Mouse (Mus musculus): ENCODE results near the gene Zfp385a. TPM values are rescaled to one million over a fixed set of nuclear protein-coding genes. Genes with fewer than 3 reads are reported as not detected.

Zfp385a gene
- polyA plus RNA-seq, 1 experiment = 84.7 TPM

DNA sequence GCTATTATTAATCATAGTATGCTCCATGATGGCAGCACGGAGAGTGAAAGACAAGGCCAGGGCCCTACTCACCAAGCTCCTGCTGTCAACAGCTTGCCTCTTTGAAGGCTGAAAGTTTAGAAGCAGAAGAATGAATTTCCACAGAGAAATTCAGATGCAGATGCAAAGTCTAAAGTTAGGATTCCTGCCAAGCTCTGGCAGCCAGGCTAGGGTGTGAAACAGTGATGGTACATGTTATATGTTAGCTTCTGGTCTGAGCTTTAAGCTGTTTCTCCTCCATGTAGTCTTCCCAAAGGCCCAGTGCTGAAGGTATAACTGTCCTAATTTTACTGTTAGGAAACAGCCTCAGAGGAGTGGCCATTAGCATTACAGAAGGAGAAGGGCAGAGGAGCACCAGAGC is 29.2 kb upstream of the Zfp385a start:
- Histone ChIP-seq H3K27ac (ENCODE audit: control insufficient read depth, insufficient read depth, low read depth, low read length) (no peak overlapping the region), H3K27me3 (ENCODE audit: control insufficient read depth, insufficient read depth, low read length) (no peaks in the 10 kb centered on the region), H3K4me3 (ENCODE audit: control insufficient read depth, low read depth, low read length) (no peak overlapping the region), H3K36me3 (ENCODE audit: control insufficient read depth, insufficient read depth, low read length) (no peaks in the 10 kb centered on the region), H3K4me1 (ENCODE audit: control insufficient read depth, insufficient read depth, low read length) (peaks cover 2% of the 10 kb centered on the region)
- TF ChIP-seq POLR2A (IDR thresholded peaks at IDR 0.05; ENCODE audit: control insufficient read depth, low read depth, low read length) = no peak
- no peak for TF ChIP-seq CTCF (IDR thresholded peaks at IDR 0.05; ENCODE audit: control insufficient read depth, insufficient read depth, insufficient replicate concordance, low read depth, low read length)

- no peaks in the 10 kb centered on the region for H3K27me3 ChIP-seq (ENCODE audit: control insufficient read depth, insufficient read depth, low read length)
- H3K4me3 ChIP-seq (ENCODE audit: control insufficient read depth, low read depth, low read length) = no peak overlapping the region
- peaks cover 2% of the 10 kb centered on the region for H3K4me1 ChIP-seq (ENCODE audit: control insufficient read depth, insufficient read depth, low read length)
- H3K27ac ChIP-seq (ENCODE audit: control insufficient read depth, insufficient read depth, low read depth, low read length) = no peak overlapping the region
- TF ChIP-seq POLR2A (IDR thresholded peaks at IDR 0.05; ENCODE audit: control insufficient read depth, low read depth, low read length) (no peak), CTCF (IDR thresholded peaks at IDR 0.05; ENCODE audit: control insufficient read depth, insufficient read depth, insufficient replicate concordance, low read depth, low read length) (no peak)
- H3K36me3 ChIP-seq (ENCODE audit: control insufficient read depth, insufficient read depth, low read length) = no peaks in the 10 kb centered on the region
Measured at GRCm38 (mm10) chr15:103368179-103368940, 28.5 kb upstream of the Zfp385a start.

DNA sequence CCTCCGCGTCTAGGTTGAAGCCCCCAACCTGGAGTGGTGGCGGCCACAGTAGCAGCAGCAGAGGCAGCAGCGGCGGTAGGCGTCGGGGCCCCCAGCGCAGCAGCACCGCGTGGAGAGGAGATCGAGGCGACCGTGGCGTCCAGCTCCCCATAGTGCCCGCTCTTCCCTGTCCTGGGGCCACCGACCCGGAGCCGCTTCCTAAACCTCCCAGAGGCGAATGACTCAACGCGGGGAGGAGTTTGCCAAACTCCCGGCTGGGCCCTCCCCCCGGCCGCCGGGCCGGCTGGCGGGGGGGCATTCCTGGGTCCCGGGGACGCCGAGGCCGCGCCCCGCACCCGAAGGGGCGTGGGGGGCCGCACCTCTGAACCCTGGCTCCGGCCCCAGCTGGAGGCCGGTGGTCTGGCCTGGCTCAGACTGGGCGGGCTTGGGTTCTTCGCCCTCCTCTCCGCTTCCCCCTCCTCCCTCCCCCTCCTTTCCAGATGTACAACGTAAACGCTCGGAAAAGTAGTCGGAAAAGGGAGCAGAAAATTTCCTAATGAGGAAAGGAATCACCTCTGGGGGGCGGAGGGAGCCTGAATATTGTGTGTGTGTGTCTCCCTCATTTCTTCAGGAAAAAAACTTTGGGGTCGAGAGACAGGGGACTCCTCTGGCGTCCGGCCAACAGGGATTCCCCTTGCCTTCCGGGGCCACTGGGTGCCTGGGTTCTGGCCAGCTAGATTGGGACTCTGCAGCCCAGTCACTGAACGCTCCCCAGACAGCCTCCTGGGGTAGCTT is 26.7 kb upstream of the Zfp385a start, which contains the start of gene Itga5:
Gene Itga5, minus strand, starts transcription at position 388 of the 774 bp plus-strand sequence.
- Histone ChIP-seq H3K27ac (ENCODE audit: control insufficient read depth, insufficient read depth, low read depth, low read length) (no peak within 1 kb of the TSS), H3K4me1 (ENCODE audit: control insufficient read depth, insufficient read depth, low read length) (peaks cover 2% of the 10 kb centered on the region), H3K36me3 (ENCODE audit: control insufficient read depth, insufficient read depth, low read length) (no peaks in the 10 kb centered on the region), H3K27me3 (ENCODE audit: control insufficient read depth, insufficient read depth, low read length) (no peaks in the 10 kb centered on the region), H3K4me3 (ENCODE audit: control insufficient read depth, low read depth, low read length) (peak within 1 kb of the TSS; percentile 74)
- no peak for TF ChIP-seq CTCF (IDR thresholded peaks at IDR 0.05; ENCODE audit: control insufficient read depth, insufficient read depth, insufficient replicate concordance, low read depth, low read length)
- no peak for TF ChIP-seq POLR2A (IDR thresholded peaks at IDR 0.05; ENCODE audit: control insufficient read depth, low read depth, low read length)

DNA sequence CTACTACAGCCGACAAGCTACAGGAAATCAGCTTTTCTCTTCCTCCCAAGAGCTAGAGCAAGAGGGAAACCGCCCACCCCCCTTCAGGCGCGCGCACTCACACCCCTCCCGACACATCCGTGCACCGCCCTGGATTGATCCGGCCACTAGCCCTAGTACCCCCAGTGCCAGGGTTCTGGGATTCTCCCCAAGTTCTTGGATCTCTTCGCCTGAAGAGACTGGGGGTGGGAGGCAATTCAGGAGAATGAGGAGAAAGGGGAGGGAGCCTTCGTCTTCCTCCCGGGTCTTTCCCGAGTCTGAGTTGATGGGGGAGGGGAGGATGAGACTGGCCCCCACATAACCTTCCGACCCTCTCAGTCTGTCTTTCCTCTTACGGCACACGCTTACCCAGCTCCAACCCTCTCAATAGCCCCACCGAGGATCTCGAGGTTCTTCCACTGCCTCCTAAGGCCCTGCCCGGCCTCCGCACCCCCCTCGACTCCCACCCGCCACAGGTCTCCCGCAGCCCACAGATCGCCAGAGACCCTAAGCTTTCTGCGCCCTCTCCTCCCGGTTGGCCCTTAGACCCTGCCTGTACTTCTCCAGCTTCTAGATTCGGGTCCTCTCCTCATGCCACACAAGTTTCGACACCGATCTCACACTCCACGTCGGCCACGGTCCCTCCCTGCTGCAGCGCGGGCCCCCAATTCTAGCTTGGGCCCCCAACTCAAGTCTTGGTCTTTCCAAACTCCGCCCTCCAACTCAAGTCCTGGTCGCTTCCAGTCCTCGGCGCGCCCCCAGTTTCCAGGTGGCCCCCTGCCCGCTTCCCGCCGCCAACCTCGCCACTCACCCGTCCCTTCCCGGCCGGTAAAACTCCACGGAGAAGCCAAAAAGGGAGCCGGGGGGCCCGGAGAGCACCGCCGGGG is 25.8 kb upstream of the Zfp385a start:
- no peaks in the 10 kb centered on the region for H3K36me3 ChIP-seq (ENCODE audit: control insufficient read depth, insufficient read depth, low read length)
- no peak overlapping the region for H3K27ac ChIP-seq (ENCODE audit: control insufficient read depth, insufficient read depth, low read depth, low read length)
- H3K27me3 ChIP-seq (ENCODE audit: control insufficient read depth, insufficient read depth, low read length) = no peaks in the 10 kb centered on the region
- H3K4me3 ChIP-seq (ENCODE audit: control insufficient read depth, low read depth, low read length) = peak overlapping the region; percentile 74
- peaks cover 2% of the 10 kb centered on the region for H3K4me1 ChIP-seq (ENCODE audit: control insufficient read depth, insufficient read depth, low read length)
- TF ChIP-seq POLR2A (IDR thresholded peaks at IDR 0.05; ENCODE audit: control insufficient read depth, low read depth, low read length) (no peak), CTCF (IDR thresholded peaks at IDR 0.05; ENCODE audit: control insufficient read depth, insufficient read depth, insufficient replicate concordance, low read depth, low read length) (no peak)

GRCm38 (mm10) chr15:103364761-103365160 is 24.9 kb upstream of the Zfp385a start:
- H3K27me3 ChIP-seq (ENCODE audit: control insufficient read depth, insufficient read depth, low read length) = no peaks in the 10 kb centered on the region
- no peak overlapping the region for H3K4me3 ChIP-seq (ENCODE audit: control insufficient read depth, low read depth, low read length)
- peaks cover 2% of the 10 kb centered on the region for H3K4me1 ChIP-seq (ENCODE audit: control insufficient read depth, insufficient read depth, low read length)
- TF ChIP-seq CTCF (IDR thresholded peaks at IDR 0.05; ENCODE audit: control insufficient read depth, insufficient read depth, insufficient replicate concordance, low read depth, low read length) = no peak
- TF ChIP-seq POLR2A (IDR thresholded peaks at IDR 0.05; ENCODE audit: control insufficient read depth, low read depth, low read length) = no peak
- no peaks in the 10 kb centered on the region for H3K36me3 ChIP-seq (ENCODE audit: control insufficient read depth, insufficient read depth, low read length)
- H3K27ac ChIP-seq (ENCODE audit: control insufficient read depth, insufficient read depth, low read depth, low read length) = no peak overlapping the region

GRCm38 (mm10) chr15:103363809-103364208 is 23.9 kb upstream of the Zfp385a start:
- Histone ChIP-seq H3K4me3 (ENCODE audit: control insufficient read depth, low read depth, low read length) (no peak overlapping the region), H3K27ac (ENCODE audit: control insufficient read depth, insufficient read depth, low read depth, low read length) (no peak overlapping the region), H3K27me3 (ENCODE audit: control insufficient read depth, insufficient read depth, low read length) (no peaks in the 10 kb centered on the region), H3K36me3 (ENCODE audit: control insufficient read depth, insufficient read depth, low read length) (no peaks in the 10 kb centered on the region), H3K4me1 (ENCODE audit: control insufficient read depth, insufficient read depth, low read length) (peaks cover 4% of the 10 kb centered on the region)
- no peak for TF ChIP-seq CTCF (IDR thresholded peaks at IDR 0.05; ENCODE audit: control insufficient read depth, insufficient read depth, insufficient replicate concordance, low read depth, low read length)
- no peak for TF ChIP-seq POLR2A (IDR thresholded peaks at IDR 0.05; ENCODE audit: control insufficient read depth, low read depth, low read length)

All from testis, adult 2 months (tissue).